In genomic region chr3:107703675-107704370, GRCm38 (mm10) we compare ENCODE assay signal across 15 mouse cellular contexts. TPM values are rescaled to one million over a fixed set of nuclear protein-coding genes. Genes with fewer than 3 reads are reported as not detected.
DNase-seq lines count a peak whose midpoint lies in the region; ATAC-seq and TF ChIP-seq lines count a peak whose summit lies in the region.
"Had no signal": no experiment of that assay in that cellular context is flagged by ENCODE, and none has a peak within 500 bp of the region (broad histone marks: within the 10 kb centered on the region; RNA-seq: fewer than 3 reads in every experiment).

No protein-coding gene starts in this region.

- DNase-seq in adrenal gland, postnatal 10 days = peak; percentile 42
- no peak for DNase-seq in adrenal gland, postnatal 36 days
- DNase-seq in ovary, postnatal 36 days (ENCODE audit: low spot score) = peak; percentile 29
- DNase-seq in ovary, postnatal 10 days (ENCODE audit: low spot score) = no peak
- no peak for DNase-seq in heart, postnatal 0 days (ENCODE audit: low spot score)
- no peak for DNase-seq in stomach, postnatal 0 days (ENCODE audit: low spot score)
- DNase-seq: cerebellum, adult 2 months; kidney, adult 9 months; retina, postnatal 1 day had no signal

- no peak overlapping the region for H3K4me3 ChIP-seq in heart, postnatal 0 days (ENCODE audit: low read depth, low read length)
- H3K4me3 ChIP-seq in stomach, postnatal 0 days (ENCODE audit: low read depth, low read length) = no peak overlapping the region
- H3K4me3 ChIP-seq: lung, embryonic 15.5 days; midbrain, embryonic 12.5 days had no signal

- H3K4me1 ChIP-seq in heart, postnatal 0 days (ENCODE audit: control insufficient read depth, insufficient read depth) = peaks cover 29% of the 10 kb centered on the region
- no peaks in the 10 kb centered on the region for H3K4me1 ChIP-seq in stomach, postnatal 0 days (replicated peaks; ENCODE audit: control insufficient read depth, insufficient read depth)
- H3K4me1 ChIP-seq: midbrain, embryonic 12.5 days had no signal

- TF ChIP-seq EP300 in heart, postnatal 0 days (IDR thresholded peaks at IDR 0.05; ENCODE audit: low read depth) = no peak
- no peak for TF ChIP-seq EP300 in stomach, postnatal 0 days (optimal IDR thresholded peaks at IDR 0.05)

- WGBS in heart, postnatal 0 days = 65% methylated on average over 7 of the region's 7 CpGs
- WGBS in stomach, postnatal 0 days = 76% methylated on average over 7 of the region's 7 CpGs

- H3K9me3 ChIP-seq in heart, postnatal 0 days (replicated peaks; ENCODE audit: control insufficient read depth, low read length) = no peaks in the 10 kb centered on the region
- no peaks in the 10 kb centered on the region for H3K9me3 ChIP-seq in stomach, postnatal 0 days (ENCODE audit: control insufficient read depth, low read length)
- H3K9me3 ChIP-seq: lung, embryonic 15.5 days; midbrain, embryonic 12.5 days had no signal

- no peak for TF ChIP-seq CTCF in heart, postnatal 0 days (IDR thresholded peaks at IDR 0.05; ENCODE audit: low read depth)
- TF ChIP-seq CTCF in stomach, postnatal 0 days (IDR thresholded peaks at IDR 0.05; ENCODE audit: low read depth) = no peak

- H3K27me3 ChIP-seq in heart, postnatal 0 days (ENCODE audit: control insufficient read depth, insufficient read depth, low read length) = no peaks in the 10 kb centered on the region
- H3K27me3 ChIP-seq in stomach, postnatal 0 days (ENCODE audit: control insufficient read depth, insufficient read depth, low read length) = no peaks in the 10 kb centered on the region
- H3K27me3 ChIP-seq: lung, embryonic 15.5 days; midbrain, embryonic 12.5 days had no signal

- peak; percentile 62 for ATAC-seq in heart, postnatal 0 days (ENCODE audit: insufficient read depth, low read depth)
- ATAC-seq in stomach, postnatal 0 days (ENCODE audit: low FRiP score, low TSS enrichment) = peak; percentile 71; the same call in 1 of the 2 replicates
- ATAC-seq in megakaryocyte-erythroid progenitor cell, adult 5-6 weeks (replicated peaks; ENCODE audit: low FRiP score, low TSS enrichment, poor library complexity, severe bottlenecking) = no peak
- no peak for ATAC-seq in granulocyte monocyte progenitor cell, adult 5-6 weeks (replicated peaks; ENCODE audit: poor library complexity, severe bottlenecking)
- ATAC-seq: forebrain, embryonic 14.5 days; hindbrain, embryonic 16.5 days had no signal

- peak overlapping the region; percentile 82 for H3K27ac ChIP-seq in heart, postnatal 0 days (ENCODE audit: low read depth)
- no peak overlapping the region for H3K27ac ChIP-seq in stomach, postnatal 0 days (replicated peaks)
- H3K27ac ChIP-seq: lung, embryonic 15.5 days; midbrain, embryonic 12.5 days had no signal

- H3K4me2 ChIP-seq in heart, postnatal 0 days (ENCODE audit: low read depth, low read length) = no peak overlapping the region
- H3K4me2 ChIP-seq in stomach, postnatal 0 days (replicated peaks; ENCODE audit: low read depth) = no peak overlapping the region
- H3K4me2 ChIP-seq: lung, embryonic 15.5 days; midbrain, embryonic 12.5 days had no signal

- no peaks in the 10 kb centered on the region for H3K36me3 ChIP-seq in heart, postnatal 0 days (replicated peaks; ENCODE audit: control insufficient read depth, insufficient read depth, low read length)
- no peaks in the 10 kb centered on the region for H3K36me3 ChIP-seq in stomach, postnatal 0 days (ENCODE audit: control insufficient read depth, insufficient read depth, low read length)
- H3K36me3 ChIP-seq: lung, embryonic 15.5 days; midbrain, embryonic 12.5 days had no signal

- H3K9ac ChIP-seq in heart, postnatal 0 days (replicated peaks; ENCODE audit: low read depth, low read length) = no peak overlapping the region
- H3K9ac ChIP-seq in stomach, postnatal 0 days (ENCODE audit: low read length) = no peak overlapping the region
- H3K9ac ChIP-seq: lung, embryonic 15.5 days; midbrain, embryonic 12.5 days had no signal

RNA-seq across cellular contexts. Expression of gene Ahcyl1, which starts 7.5 kb away (rescaled TPM):
- 100 to 1,000 TPM; 249 to 285 TPM for total RNA-seq in adrenal gland, postnatal 10 days (2021)
- total RNA-seq in adrenal gland, postnatal 36 days (2021) = 100 to 1,000 TPM; 230 to 232 TPM
- total RNA-seq in heart, postnatal 0 days (2014; rRNA removed; ENCODE audit: low replicate concordance) = 19.2 and 32.0 TPM in 2 replicates
- polyA plus RNA-seq in heart, postnatal 0 days (2015; fragmentation: Nextera tagmentation; extraction: Ambion mirVana) = 39.4 and 43.3 TPM in 2 replicates
- polyA plus RNA-seq in stomach, postnatal 0 days (2015; fragmentation: Nextera tagmentation; extraction: Ambion mirVana) = 39.8 and 41.4 TPM in 2 replicates
- total RNA-seq in megakaryocyte-erythroid progenitor cell, adult 5-6 weeks (2014; fragmentation: Nextera tagmentation) = 58.1 and 88.6 TPM in 2 replicates
- 52.7 and 62.7 TPM in 2 replicates for total RNA-seq in megakaryocyte-erythroid progenitor cell, adult 5-6 weeks (2017)
- total RNA-seq in granulocyte monocyte progenitor cell, adult 5-6 weeks (2014; fragmentation: Nextera tagmentation) = 81.6 and 100 TPM in 2 replicates
- total RNA-seq in granulocyte monocyte progenitor cell, adult 5-6 weeks (2017) = 67.8 and 68.2 TPM in 2 replicates

RNA-seq across cellular contexts. Expression of gene Csf1, which starts 56.4 kb away (rescaled TPM):
- 10 to 100 TPM; 15.6 to 18.3 TPM for total RNA-seq in adrenal gland, postnatal 10 days (2021)
- total RNA-seq in adrenal gland, postnatal 36 days (2021) = 10 to 100 TPM; 14.2 to 27.4 TPM
- total RNA-seq in heart, postnatal 0 days (2014; rRNA removed; ENCODE audit: low replicate concordance) = 18.2 and 23.6 TPM in 2 replicates
- 7.7 and 8.1 TPM in 2 replicates for polyA plus RNA-seq in heart, postnatal 0 days (2015; fragmentation: Nextera tagmentation; extraction: Ambion mirVana)
- polyA plus RNA-seq in stomach, postnatal 0 days (2015; fragmentation: Nextera tagmentation; extraction: Ambion mirVana) = 13.1 and 14.7 TPM in 2 replicates
- 0.35 TPM in 1 of 2 replicates, not detected in the other for total RNA-seq in megakaryocyte-erythroid progenitor cell, adult 5-6 weeks (2014; fragmentation: Nextera tagmentation)
- total RNA-seq in megakaryocyte-erythroid progenitor cell, adult 5-6 weeks (2017) = 0.50 TPM in 1 of 2 replicates, not detected in the other
- 6.4 and 7.2 TPM in 2 replicates for total RNA-seq in granulocyte monocyte progenitor cell, adult 5-6 weeks (2014; fragmentation: Nextera tagmentation)
- 2.1 and 2.9 TPM in 2 replicates for total RNA-seq in granulocyte monocyte progenitor cell, adult 5-6 weeks (2017)

Comparison
In these comparisons a context has a peak if more than half of its experiments do, and no peak if none do; other contexts are left out.
1. DNase-seq: peak in adrenal gland, postnatal 10 days (single experiment) and ovary, postnatal 36 days (single experiment); none in adrenal gland, postnatal 36 days (0 of 2), ovary, postnatal 10 days (single experiment), heart, postnatal 0 days (single experiment) and stomach, postnatal 0 days (single experiment).
2. ATAC-seq: peak in heart, postnatal 0 days (single experiment) and stomach, postnatal 0 days (single experiment); none in megakaryocyte-erythroid progenitor cell, adult 5-6 weeks (single experiment) and granulocyte monocyte progenitor cell, adult 5-6 weeks (single experiment).